Mouse (Mus musculus): ENCODE data around the gene Mrpl11.
"Not testable (repeated sequence)": the region's sequence is repeated elsewhere in the genome, so short reads cannot be mapped to it uniquely, and the experiment has no call there.

Mrpl11 gene

DNA sequence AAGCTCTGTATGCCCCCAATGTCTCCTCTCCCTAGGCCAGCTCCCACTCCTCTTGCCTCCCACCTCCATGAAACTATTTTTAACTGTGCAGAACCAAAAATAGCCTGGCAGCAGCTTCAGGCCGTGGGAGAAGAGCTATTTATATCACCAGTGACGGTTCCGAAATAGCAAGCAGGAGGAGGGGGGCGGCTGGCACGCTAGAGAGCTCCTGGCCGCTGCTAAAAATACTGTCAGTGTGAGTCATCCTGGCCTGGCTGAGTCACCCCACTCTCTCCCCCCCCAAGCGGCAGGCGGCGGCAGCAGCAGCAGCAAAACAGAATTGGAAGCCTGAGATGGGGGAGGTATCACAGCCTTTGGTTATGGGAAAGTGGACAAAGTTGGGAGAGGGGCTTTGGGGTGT is 31.0 kb downstream of the Mrpl11 start:
- in situ Hi-C loops (cut with MboI, MseI) = no loop called here

DNA sequence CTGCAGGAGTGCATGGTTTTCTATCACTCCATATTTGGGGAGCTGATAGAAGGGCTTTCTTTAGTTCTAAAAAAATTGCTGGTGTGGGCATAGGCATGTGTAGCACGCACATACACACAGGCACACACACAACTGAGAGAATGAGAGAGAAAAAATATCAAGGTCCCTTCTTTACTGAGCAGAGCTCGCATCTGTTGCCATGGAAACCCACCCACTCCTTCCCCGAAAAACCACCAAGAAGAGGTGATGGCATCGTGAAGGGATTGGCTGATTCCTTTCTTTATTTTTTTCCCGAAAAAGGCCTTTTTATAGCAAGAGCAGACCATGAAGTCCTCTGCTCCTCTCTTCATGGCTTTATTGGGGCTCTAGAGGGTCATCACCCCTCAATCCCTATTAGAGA is 32.1 kb downstream of the Mrpl11 start:
- in situ Hi-C loops (cut with MboI, MseI) = no loop called here

DNA sequence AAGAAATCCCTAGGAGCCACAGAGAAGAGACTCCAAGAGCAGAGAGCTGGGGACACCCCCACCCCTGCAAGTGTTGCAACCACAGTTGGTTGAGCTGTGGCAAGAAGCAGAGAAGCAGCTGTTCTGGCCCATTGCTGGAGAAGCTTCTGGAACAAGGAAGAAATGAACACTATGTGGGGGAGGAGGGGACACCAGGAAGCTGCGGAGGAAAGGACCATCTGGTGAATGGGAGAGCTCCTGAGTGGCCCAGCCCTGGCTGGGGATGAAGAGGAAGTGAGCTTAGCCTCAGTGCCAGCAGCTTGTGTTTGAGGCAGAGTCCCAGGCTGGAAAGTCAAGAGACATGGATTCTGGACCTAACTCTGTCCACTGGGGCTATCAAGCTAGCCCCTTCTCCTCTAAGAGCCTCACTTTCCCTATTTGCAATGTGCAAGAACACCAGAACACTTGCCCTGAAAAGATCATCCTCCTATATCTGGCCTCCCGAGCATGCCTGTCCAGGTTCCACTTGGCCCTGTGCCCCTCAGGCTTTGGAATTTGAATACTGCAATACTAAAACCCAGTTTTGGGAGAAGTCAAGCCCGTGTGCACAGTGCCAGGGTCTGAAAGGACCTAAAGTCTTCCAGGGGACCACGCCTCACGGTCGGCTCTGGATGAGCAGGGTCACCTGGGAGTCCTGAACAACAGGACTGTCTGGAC is 37.6 kb downstream of the Mrpl11 start:
- in situ Hi-C loops (cut with MboI, MseI) = no loop called here

DNA sequence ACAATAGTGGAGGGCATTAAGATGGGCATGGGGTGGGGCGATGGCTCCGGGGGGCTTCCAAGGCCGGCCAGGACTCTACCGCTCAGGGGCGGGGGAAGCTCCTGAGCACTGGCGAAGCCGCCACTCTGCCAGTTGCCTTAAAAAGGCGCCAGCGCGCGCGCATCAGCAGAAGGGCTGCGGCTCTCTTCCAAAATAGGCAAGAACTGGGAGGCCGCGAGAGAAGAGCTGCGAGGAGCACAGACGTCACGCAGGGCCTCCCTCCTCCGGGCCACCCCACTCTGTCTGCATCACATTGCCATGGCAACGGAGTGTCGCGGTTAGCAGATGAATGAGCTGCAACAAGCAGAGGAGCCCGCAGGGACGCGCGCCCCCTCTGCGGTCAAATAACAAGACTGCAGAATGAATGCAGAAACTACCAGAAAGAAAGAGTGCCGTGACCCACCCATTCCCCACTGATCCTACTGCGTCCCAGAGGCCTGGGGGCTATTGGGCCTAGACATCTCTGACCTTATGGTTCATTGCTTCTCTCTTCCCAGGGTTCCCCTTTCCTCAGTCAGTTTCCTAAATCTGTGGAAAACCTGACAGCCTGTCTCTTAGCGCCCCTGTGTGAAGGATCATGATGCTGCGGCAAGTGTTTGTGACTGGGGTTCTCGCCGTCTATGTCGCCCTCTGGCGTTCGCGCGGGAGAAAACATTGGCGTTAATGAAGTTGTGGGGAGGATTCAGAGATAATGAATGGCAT is 39.9 kb downstream of the Mrpl11 start:
- in situ Hi-C loops (cut with MboI, MseI) = no loop called here

DNA sequence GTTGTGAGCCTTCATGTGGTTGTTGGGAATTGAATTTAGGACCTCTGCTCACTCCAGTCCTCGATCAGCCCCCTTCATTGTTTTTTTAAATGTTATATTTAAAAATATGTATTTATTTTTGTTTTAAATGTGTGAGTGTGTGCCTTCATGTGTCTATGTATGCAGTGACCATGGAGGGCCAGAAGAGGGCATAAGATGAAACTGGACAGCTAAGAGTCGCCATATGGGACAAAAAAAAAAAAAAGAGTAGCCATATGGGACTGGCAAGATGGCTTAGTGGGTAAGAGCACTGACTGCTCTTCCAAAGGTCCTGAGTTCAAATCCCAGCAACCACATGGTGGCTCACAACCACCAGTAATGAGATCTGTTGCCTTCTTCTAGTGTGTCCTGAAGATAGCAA is 41.7 kb downstream of the Mrpl11 start:
- in situ Hi-C loops (cut with MboI, MseI) = not testable (repeated sequence)

DNA sequence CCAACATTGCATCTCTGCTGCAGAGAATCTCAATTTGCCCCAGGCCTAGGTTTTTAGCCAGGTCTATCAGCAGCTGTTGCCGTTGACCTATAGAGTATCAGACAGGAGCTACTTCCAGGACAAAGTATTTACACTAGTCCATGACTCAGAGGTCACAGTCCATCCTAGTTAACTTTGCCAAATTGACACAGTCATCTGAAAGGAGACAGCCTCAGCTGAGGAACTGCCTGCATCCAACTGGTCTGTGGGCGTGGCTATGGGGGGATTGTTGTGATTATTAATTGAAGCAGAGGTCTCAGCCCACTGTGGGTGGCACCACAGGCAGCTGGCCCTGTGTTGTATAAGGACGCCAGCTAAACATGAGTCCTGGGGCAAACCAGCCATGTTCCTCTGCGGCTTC is 43.0 kb downstream of the Mrpl11 start:
- in situ Hi-C loops (cut with MboI, MseI) = no loop called here

DNA sequence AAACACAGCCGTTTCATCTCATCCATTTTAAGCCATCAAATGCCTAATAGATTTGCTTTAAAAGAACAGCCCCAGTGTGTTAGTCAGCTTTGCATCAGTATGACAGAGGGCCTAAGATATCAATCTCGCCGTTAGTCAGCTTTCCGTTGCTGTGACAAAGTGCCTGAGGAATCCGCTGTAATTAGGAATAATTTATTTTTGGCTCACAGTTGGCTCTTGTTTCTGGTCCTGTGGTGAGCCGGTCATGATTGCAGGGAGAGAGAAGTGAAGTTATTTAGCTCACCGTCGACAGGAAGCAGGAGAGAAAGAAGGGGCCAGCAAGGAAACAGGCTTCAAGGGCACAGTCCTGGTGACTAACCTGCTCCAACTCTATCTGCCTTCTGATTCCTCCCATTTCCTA is 51.2 kb downstream of the Mrpl11 start:
- in situ Hi-C loops (cut with MboI, MseI) = no loop called here

DNA sequence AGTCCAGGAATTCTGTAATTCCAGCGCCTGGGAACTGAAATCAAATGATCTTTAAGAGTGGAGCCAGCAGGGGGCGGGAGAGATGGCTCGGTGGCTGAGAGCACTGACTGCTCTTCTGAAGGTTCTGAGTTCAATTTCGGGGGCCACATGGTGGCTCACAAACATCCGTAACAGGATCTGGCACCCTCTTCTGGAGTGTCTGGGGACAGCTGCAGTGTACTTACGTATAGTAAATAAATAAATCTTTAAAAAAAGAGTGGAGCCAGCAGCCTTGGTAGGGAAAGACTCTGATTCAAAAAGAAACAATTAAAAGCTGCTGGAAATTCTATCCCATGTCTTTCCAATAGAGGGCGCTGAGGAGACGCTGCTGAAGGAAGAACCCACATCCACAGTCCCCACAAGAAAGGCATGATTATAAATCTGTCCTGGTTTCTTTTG is 53.0 kb downstream of the Mrpl11 start:
- in situ Hi-C loops (cut with MboI, MseI) = no loop called here

DNA sequence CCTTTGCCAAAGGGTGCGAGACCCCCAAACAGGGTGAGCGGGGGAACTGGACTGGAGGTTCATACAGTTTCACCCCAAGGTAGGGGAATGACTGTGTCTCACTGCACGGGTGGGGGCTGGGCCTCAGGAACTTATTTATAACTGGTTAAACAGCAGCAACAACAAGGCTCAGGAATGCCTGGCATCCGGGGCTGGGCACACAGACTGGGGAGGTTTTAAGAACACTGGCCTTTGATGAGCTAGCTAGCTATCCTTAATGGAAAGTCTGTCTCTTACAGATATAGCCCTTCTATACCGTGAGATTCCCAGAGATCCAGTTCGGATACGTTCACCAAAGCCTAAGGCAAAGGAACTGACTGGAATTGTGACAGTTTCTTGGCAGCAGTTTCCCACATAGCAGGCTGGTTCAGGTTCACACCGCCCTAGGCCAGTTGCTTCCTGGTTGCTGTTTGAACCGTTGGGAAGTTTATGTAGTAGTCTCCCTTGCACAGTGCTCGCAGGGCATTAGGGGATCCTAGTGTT is 54.3 kb downstream of the Mrpl11 start:
- in situ Hi-C loops (cut with MboI, MseI) = no loop called here
